Mouse (Mus musculus) frontal cortex, adult 2 months (tissue): ENCODE data around the gene Tnxb. TPM values are rescaled to one million over a fixed set of nuclear protein-coding genes. Genes with fewer than 3 reads are reported as not detected.
"Not testable (repeated sequence)": the region's sequence is repeated elsewhere in the genome, so short reads cannot be mapped to it uniquely, and the experiment has no call there.

Experiments
- DNase-seq, 2 experiments: peaks; one replicate each; pipeline ENCODE4 v3.0.0; 2022; ENCODE audit warnings: low spot score in 1 of 2; ENCODE audit errors: extremely low spot score in 1 of 2
- polyA plus RNA-seq: library from polyadenylated mRNA; depleted of rRNA; stranded (reverse); fragments of >200 nt; gene quantifications from 2 replicates; pipeline ENCODE4 v1.2.3, GENCODE M21; 2012

The Tnxb gene
- polyA plus RNA-seq, 1 experiment = 1.6 TPM

GRCm38 (mm10) chr17:34681881-34682536 lies 11.7 kb downstream of the Tnxb start:
- DNase-seq = no peak

GRCm38 (mm10) chr17:34683179-34683578 lies 12.8 kb downstream of the Tnxb start:
- DNase-seq = no peak

- DNase-seq = no peak
These were observed 13.4 kb downstream of the Tnxb start for GRCm38 (mm10) chr17:34683686-34684220.

GRCm38 (mm10) chr17:34684253-34684893 lies 14.0 kb downstream of the Tnxb start:
- no peak for DNase-seq

- no peak for DNase-seq
These were observed 15.1 kb downstream of the Tnxb start for GRCm38 (mm10) chr17:34685120-34686110.

- DNase-seq = no peak
These were observed 18.6 kb downstream of the Tnxb start for GRCm38 (mm10) chr17:34688889-34689288.

- no peak for DNase-seq
These were observed 20.1 kb downstream of the Tnxb start for GRCm38 (mm10) chr17:34690458-34690857.

- no peak for DNase-seq
These were observed 22.6 kb downstream of the Tnxb start for GRCm38 (mm10) chr17:34692906-34693305.

- peak; percentile 76 to 79 for DNase-seq
These were observed 29.5 kb downstream of the Tnxb start for GRCm38 (mm10) chr17:34699575-34700408.

GRCm38 (mm10) chr17:34700671-34701071 lies 30.3 kb downstream of the Tnxb start:
- DNase-seq = peak; percentile 23 to 43

- DNase-seq = not testable (repeated sequence)
These were observed 36.1 kb downstream of the Tnxb start for GRCm38 (mm10) chr17:34706476-34706875.

- peak in 1 of 2 experiments; percentile 81 for DNase-seq
These were observed 42.6 kb downstream of the Tnxb start for GRCm38 (mm10) chr17:34712951-34713350.

- DNase-seq = not testable (repeated sequence)
These were observed 44.0 kb downstream of the Tnxb start for GRCm38 (mm10) chr17:34714181-34714907.

- not testable (repeated sequence) for DNase-seq
These were observed 44.6 kb downstream of the Tnxb start for GRCm38 (mm10) chr17:34714908-34715445.

- DNase-seq = not testable (repeated sequence)
These were observed 45.1 kb downstream of the Tnxb start for GRCm38 (mm10) chr17:34715451-34715850.

GRCm38 (mm10) chr17:34716247-34716646 lies 45.9 kb downstream of the Tnxb start:
- no peak for DNase-seq

GRCm38 (mm10) chr17:34717401-34717800 lies 47.1 kb downstream of the Tnxb start:
- no peak for DNase-seq

GRCm38 (mm10) chr17:34719886-34720285 lies 49.6 kb downstream of the Tnxb start:
- peak in 1 of 2 experiments; percentile 12 for DNase-seq

GRCm38 (mm10) chr17:34722238-34722637 lies 51.9 kb downstream of the Tnxb start:
- not testable (repeated sequence) for DNase-seq
